Mouse (Mus musculus) CD4-positive, CD25-positive, alpha-beta regulatory T cell, adult 4 months (primary cell): ENCODE results near the gene Lyrm4. TPM values are rescaled to one million over a fixed set of nuclear protein-coding genes. Genes with fewer than 3 reads are reported as not detected.

Source experiments
- polyA plus RNA-seq, 2 experiments: library from polyadenylated mRNA; unstranded; fragments of 100-300 nt; shearing (Covaris generic); gene quantifications; one replicate each; pipeline ENCODE4 v1.2.1; 2017

Gene Lyrm4
- polyA plus RNA-seq, 2 experiments from 2014 or later: 33.2 to 39.2 TPM

Other genes with a start within 250 kb of the Lyrm4 start
- 10 to 100 TPM; 10.8 to 12.0 TPM for gene Rpp40, start 211.2 kb downstream of the Lyrm4 start, polyA plus RNA-seq
- not detected for gene Ppp1r3g, start 158.7 kb downstream of the Lyrm4 start, polyA plus RNA-seq
- gene Fars2, start 114 bp downstream of the Lyrm4 start, polyA plus RNA-seq: 10 to 100 TPM; 37.6 to 44.7 TPM